Mouse (Mus musculus) MEL (cell line): ENCODE measurements around the gene Cep135. TPM values are rescaled to one million over a fixed set of nuclear protein-coding genes. Genes with fewer than 3 reads are reported as not detected.
A peak's percentile ranks its signal among the peaks of the same experiment; 100 is the strongest.

Experiments used
- DNase-seq: peaks from one replicate; pipeline ENCODE4 v3.0.0; 2011; ENCODE audit warnings: low read depth, low spot score
- H3K27ac ChIP-seq: 2 replicates; pipeline ENCODE4 v1.5.1; 2012; ENCODE audit warnings: low read depth, mild to moderate bottlenecking, control low read depth, low read length, moderate library complexity; ENCODE audit not compliant: control insufficient read depth
- H3K27me3 ChIP-seq, 2 experiments: fragments of 150-350 bp in 1 of 2; sonication (generic) in 1 of 2; 2 replicates each; pipeline ENCODE4 v1.6.1; 2012; ENCODE audit warnings: low read length in 2 of 2, mild to moderate bottlenecking in 2 of 2, improper control_type of control experiment in 1 of 2, moderate library complexity in 1 of 2; ENCODE audit not compliant: insufficient read depth in 2 of 2, control insufficient read depth in 1 of 2
- H3K36me3 ChIP-seq, 2 experiments: 2 replicates each; pipeline ENCODE4 v1.6.1; 2012 to 2014; ENCODE audit warnings: low read length in 2 of 2, improper control_type of control experiment in 1 of 2, inconsistent platforms in 1 of 2, mild to moderate bottlenecking in 1 of 2; ENCODE audit not compliant: insufficient read depth in 2 of 2, control insufficient read depth in 1 of 2
- H3K4me1 ChIP-seq, 2 experiments: fragments of 150-350 bp in 1 of 2; sonication (generic) in 1 of 2; 2 replicates each; pipeline ENCODE4 v1.6.1; 2012; ENCODE audit warnings: low read length in 2 of 2, improper control_type of control experiment in 1 of 2, mild to moderate bottlenecking in 1 of 2; ENCODE audit not compliant: insufficient read depth in 2 of 2, control insufficient read depth in 1 of 2
- H3K4me3 ChIP-seq, 2 experiments: fragments of 150-350 bp in 1 of 2; sonication (generic) in 1 of 2; 2 replicates each; pipeline ENCODE4 v1.5.1; 2012; ENCODE audit warnings: low read depth in 2 of 2, low read length in 2 of 2, mild to moderate bottlenecking in 2 of 2, moderate library complexity in 2 of 2, control low read depth in 1 of 2, improper control_type of control experiment in 1 of 2; ENCODE audit not compliant: control insufficient read depth in 1 of 2, insufficient read depth in 1 of 2
- H3K79me2 ChIP-seq: 2 replicates; pipeline ENCODE4 v1.6.1; 2012; ENCODE audit warnings: mild to moderate bottlenecking, low read length, moderate library complexity; ENCODE audit not compliant: control insufficient read depth, poor library complexity, insufficient read depth
- H3K9ac ChIP-seq: 2 replicates; pipeline ENCODE4 v1.6.1; 2012; ENCODE audit warnings: low read depth, mild to moderate bottlenecking, control low read depth, low read length, moderate library complexity; ENCODE audit not compliant: control insufficient read depth, poor library complexity, severe bottlenecking
- H3K9me3 ChIP-seq: fragments of 150-350 bp; sonication (generic); replicated peaks from 2 replicates; pipeline ENCODE4 v1.6.1; 2012; ENCODE audit warnings: mild to moderate bottlenecking, low read length, improper control_type of control experiment, moderate library complexity; ENCODE audit not compliant: insufficient read depth
- BHLHE40 ChIP-seq: IDR thresholded peaks from 2 replicates; pipeline ENCODE4 v1.6.1; 2012; ENCODE audit warnings: low read depth, mild to moderate bottlenecking, inconsistent platforms, low read length, improper control_type of control experiment, borderline replicate concordance
- CHD1 ChIP-seq: IDR thresholded peaks from 2 replicates; pipeline ENCODE4 v1.6.1; 2012; ENCODE audit warnings: low read depth, mild to moderate bottlenecking, inconsistent platforms, low read length, improper control_type of control experiment
- CHD2 ChIP-seq: IDR thresholded peaks from 2 replicates; pipeline ENCODE4 v1.6.1; 2011; ENCODE audit warnings: low read length, improper control_type of control experiment
- E2F4 ChIP-seq: IDR thresholded peaks from 2 replicates; pipeline ENCODE4 v1.6.1; 2011; ENCODE audit warnings: low read depth, low read length, improper control_type of control experiment, borderline replicate concordance
- ELF1 ChIP-seq: IDR thresholded peaks from 2 replicates; pipeline ENCODE4 v1.6.1; 2014; ENCODE audit warnings: low read depth, mild to moderate bottlenecking, inconsistent platforms, low read length, improper control_type of control experiment, moderate library complexity
- EP300 ChIP-seq, 2 experiments: IDR thresholded peaks; 2 replicates each; pipeline ENCODE4 v1.6.1; 2011; ENCODE audit warnings: improper control_type of control experiment in 2 of 2, low read length in 2 of 2, low read depth in 1 of 2, mild to moderate bottlenecking in 1 of 2
- ETS1 ChIP-seq: IDR thresholded peaks from 2 replicates; pipeline ENCODE4 v1.6.1; 2012; ENCODE audit warnings: low read depth, mild to moderate bottlenecking, inconsistent platforms, low read length, improper control_type of control experiment, moderate library complexity
- GABPA ChIP-seq: IDR thresholded peaks from 2 replicates; pipeline ENCODE4 v1.6.1; 2012; ENCODE audit warnings: low read depth, mild to moderate bottlenecking, inconsistent platforms, low read length, improper control_type of control experiment, moderate library complexity
- GATA1 ChIP-seq: IDR thresholded peaks from 2 replicates; pipeline ENCODE4 v1.6.1; 2011; ENCODE audit warnings: low read depth, low read length, improper control_type of control experiment
- HCFC1 ChIP-seq: IDR thresholded peaks from 2 replicates; pipeline ENCODE4 v1.6.1; 2012; ENCODE audit warnings: low read depth, mild to moderate bottlenecking, inconsistent platforms, low read length, improper control_type of control experiment, moderate library complexity
- JUND ChIP-seq: IDR thresholded peaks from 2 replicates; pipeline ENCODE4 v1.6.1; 2011; ENCODE audit warnings: low read depth, mild to moderate bottlenecking, improper control_type of control experiment, low read length
- KAT2A ChIP-seq: conservative IDR thresholded peaks from 2 replicates; pipeline ENCODE4 v1.6.1; 2012; ENCODE audit warnings: low read depth, low read length, improper control_type of control experiment, inconsistent platforms
- MAFK ChIP-seq: IDR thresholded peaks from 2 replicates; pipeline ENCODE4 v1.6.1; 2011; ENCODE audit warnings: low read depth, mild to moderate bottlenecking, low read length, improper control_type of control experiment, borderline replicate concordance
- MAX ChIP-seq: IDR thresholded peaks from 2 replicates; pipeline ENCODE4 v1.6.1; 2011; ENCODE audit warnings: low read length, improper control_type of control experiment
- MEF2A ChIP-seq: IDR thresholded peaks from 2 replicates; pipeline ENCODE4 v1.6.1; 2014; ENCODE audit warnings: low read depth, mild to moderate bottlenecking, inconsistent platforms, low read length, improper control_type of control experiment; ENCODE audit not compliant: poor library complexity, insufficient replicate concordance, severe bottlenecking; ENCODE audit errors: extremely low read depth
- MYB ChIP-seq: IDR thresholded peaks from 2 replicates; pipeline ENCODE4 v1.6.1; 2011; ENCODE audit warnings: mild to moderate bottlenecking, low read depth, low read length, improper control_type of control experiment
- MYC ChIP-seq: IDR thresholded peaks from 2 replicates; pipeline ENCODE4 v1.6.1; 2011; ENCODE audit warnings: low read depth, mild to moderate bottlenecking, low read length, improper control_type of control experiment, moderate library complexity
- NELFE ChIP-seq: IDR thresholded peaks from 2 replicates; pipeline ENCODE4 v1.6.1; 2011; ENCODE audit warnings: low read depth, low read length, improper control_type of control experiment
- NRF1 ChIP-seq: IDR thresholded peaks from 2 replicates; pipeline ENCODE4 v1.6.1; 2014; ENCODE audit warnings: low read depth, mild to moderate bottlenecking, inconsistent platforms, low read length, improper control_type of control experiment, moderate library complexity; ENCODE audit not compliant: poor library complexity, insufficient read depth, severe bottlenecking
- POLR2A ChIP-seq, 2 experiments: IDR thresholded peaks; 2 replicates each; pipeline ENCODE4 v1.6.1; 2011 to 2012; ENCODE audit warnings: low read length in 2 of 2, mild to moderate bottlenecking in 2 of 2, control low read depth in 1 of 2, improper control_type of control experiment in 1 of 2, low read depth in 1 of 2, moderate library complexity in 1 of 2; ENCODE audit not compliant: control insufficient read depth in 1 of 2, insufficient read depth in 1 of 2, poor library complexity in 1 of 2
- POLR2AphosphoS2 ChIP-seq: IDR thresholded peaks from 2 replicates; pipeline ENCODE4 v1.6.1; 2011; ENCODE audit warnings: low read length, improper control_type of control experiment
- POLR2AphosphoS5 ChIP-seq: IDR thresholded peaks from 2 replicates; pipeline ENCODE4 v1.6.1; 2012; ENCODE audit warnings: low read depth, borderline replicate concordance, mild to moderate bottlenecking, inconsistent platforms, low read length, moderate library complexity, mixed read lengths
- RAD21 ChIP-seq: IDR thresholded peaks from 2 replicates; pipeline ENCODE4 v1.6.1; 2011; ENCODE audit warnings: mild to moderate bottlenecking, low read depth, low read length, improper control_type of control experiment
- RCOR1 ChIP-seq: IDR thresholded peaks from 2 replicates; pipeline ENCODE4 v1.6.1; 2012; ENCODE audit warnings: low read depth, mild to moderate bottlenecking, inconsistent platforms, low read length, improper control_type of control experiment
- SIN3A ChIP-seq: IDR thresholded peaks from 2 replicates; pipeline ENCODE4 v1.6.1; 2012; ENCODE audit warnings: low read length, improper control_type of control experiment, inconsistent platforms
- SMC3 ChIP-seq: IDR thresholded peaks from 2 replicates; pipeline ENCODE4 v1.6.1; 2011; ENCODE audit warnings: low read depth, low read length, improper control_type of control experiment
- TAL1 ChIP-seq: IDR thresholded peaks from 2 replicates; pipeline ENCODE4 v1.6.1; 2012; ENCODE audit warnings: mild to moderate bottlenecking, inconsistent platforms, low read length, moderate library complexity, mixed read lengths
- TCF12 ChIP-seq: IDR thresholded peaks from 2 replicates; pipeline ENCODE4 v1.6.1; 2014; ENCODE audit warnings: low read depth, mild to moderate bottlenecking, inconsistent platforms, low read length, improper control_type of control experiment, moderate library complexity
- UBTF ChIP-seq: IDR thresholded peaks from 2 replicates; pipeline ENCODE4 v1.6.1; 2012; ENCODE audit warnings: low read depth, mild to moderate bottlenecking, inconsistent platforms, low read length, improper control_type of control experiment, moderate library complexity, borderline replicate concordance; ENCODE audit not compliant: insufficient read depth
- USF1 ChIP-seq: IDR thresholded peaks from 2 replicates; pipeline ENCODE4 v1.6.1; 2014; ENCODE audit warnings: low read depth, mild to moderate bottlenecking, inconsistent platforms, low read length, improper control_type of control experiment, moderate library complexity
- USF2 ChIP-seq, 2 experiments: IDR thresholded peaks; 2 replicates each; pipeline ENCODE4 v1.6.1; 2011 to 2012; ENCODE audit warnings: improper control_type of control experiment in 2 of 2, low read length in 2 of 2, borderline replicate concordance in 1 of 2, inconsistent platforms in 1 of 2, low read depth in 1 of 2, mild to moderate bottlenecking in 1 of 2; ENCODE audit not compliant: insufficient read depth in 1 of 2
- ZC3H11A ChIP-seq: IDR thresholded peaks from 2 replicates; pipeline ENCODE4 v1.6.1; 2012; ENCODE audit warnings: low read depth, mild to moderate bottlenecking, inconsistent platforms, low read length, improper control_type of control experiment
- ZKSCAN1 ChIP-seq: IDR thresholded peaks from 2 replicates; pipeline ENCODE4 v1.6.1; 2012; ENCODE audit warnings: low read depth, mild to moderate bottlenecking, inconsistent platforms, low read length, improper control_type of control experiment, moderate library complexity
- ZMIZ1 ChIP-seq: IDR thresholded peaks from 2 replicates; pipeline ENCODE4 v1.6.1; 2012; ENCODE audit warnings: low read depth, mild to moderate bottlenecking, inconsistent platforms, low read length, improper control_type of control experiment, moderate library complexity
- ZNF384 ChIP-seq: IDR thresholded peaks from 2 replicates; pipeline ENCODE4 v1.6.1; 2012; ENCODE audit warnings: low read depth, mild to moderate bottlenecking, inconsistent platforms, low read length, improper control_type of control experiment
- polyA plus RNA-seq, 2 experiments: library from polyadenylated mRNA; stranded (reverse) in 1 of 2; unstranded in 1 of 2; fragments of >175 nt in 1 of 2; fragments of >200 nt in 1 of 2; gene quantifications; 2 replicates each; pipeline versions ENCODE4 v1.2.1 to v1.2.4; 2012; ENCODE audit warnings: low replicate concordance in 2 of 2, low read depth in 1 of 2; ENCODE audit not compliant: insufficient read length in 2 of 2, insufficient read depth in 1 of 2, missing spikeins in 1 of 2
- total RNA-seq: library from RNA; depleted of rRNA; stranded (reverse); fragments of 300-350 nt; gene quantifications from 2 replicates; pipeline ENCODE4 v1.2.3, GENCODE M21; 2012

Cep135 gene
- total and polyA plus RNA-seq, 3 experiments: 9.2 to 9.3 TPM; not detected in 1

DNA sequence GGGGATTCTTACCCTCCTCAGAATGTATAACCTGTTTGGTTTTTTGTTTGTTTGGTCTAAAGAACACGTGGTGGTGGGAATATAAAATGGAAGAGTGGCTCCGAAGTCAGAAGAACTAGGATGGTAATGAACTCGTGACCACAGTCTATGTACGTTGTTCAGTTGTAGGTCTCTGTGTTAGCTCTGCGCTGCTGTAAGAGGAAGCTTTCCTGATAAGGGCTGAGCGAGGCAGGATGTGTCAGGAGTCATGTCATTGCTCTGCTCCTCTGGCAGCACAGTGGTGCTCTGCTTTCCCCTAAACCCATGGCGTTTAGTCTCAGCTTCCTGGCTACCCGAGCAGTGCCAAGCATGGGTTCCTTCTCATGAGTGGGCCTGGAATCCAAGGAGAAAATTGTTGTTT lies 38.1 kb upstream of the Cep135 start (continued):
- TF ChIP-seq NRF1: no peak
- 0 out of 2 replicates have a peak, but pooled peaks have one; percentile 25 for TF ChIP-seq USF1
- TF ChIP-seq TAL1: no peak
- no peak for TF ChIP-seq MAX
- TF ChIP-seq, all 39 proteins: peak for 5

DNA sequence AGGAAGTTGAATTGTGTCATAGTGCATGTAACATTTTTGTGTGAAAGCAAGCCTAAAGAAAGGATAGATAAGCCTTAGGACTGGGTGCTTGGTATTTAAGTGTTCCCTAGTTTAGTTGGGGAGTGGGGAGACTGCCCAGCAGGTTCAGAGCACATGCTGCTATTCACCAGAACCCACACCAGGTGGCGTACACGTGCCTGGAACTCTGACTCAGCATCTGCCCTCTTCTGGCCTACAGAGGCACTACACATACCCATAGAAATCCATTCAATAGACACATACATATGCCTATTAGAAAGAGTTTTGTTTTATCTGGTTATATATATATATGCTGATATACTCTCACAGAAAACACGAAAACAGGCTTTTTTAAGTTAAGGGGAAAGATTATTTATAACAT lies 23.2 kb upstream of the Cep135 start:
- Histone ChIP-seq H3K27me3 (no peaks in the 10 kb centered on the region), H3K79me2 (no peaks in the 10 kb centered on the region), H3K9me3 (no peaks in the 10 kb centered on the region), H3K4me3 (no peak overlapping the region), H3K9ac (no peak overlapping the region), H3K27ac (no peak overlapping the region), H3K36me3 (peaks cover 0 to 11% of the 10 kb centered on the region in 2 experiments; a peak in 2 of 4 replicates), H3K4me1 (no peaks in the 10 kb centered on the region)
- DNase-seq: peak; percentile 92
- TF ChIP-seq MAFK (peak; percentile 74; the same call in 1 of the 2 replicates), RCOR1 (no peak), SIN3A (peak; percentile 64), ETS1 (no peak; the same call in 1 of the 2 replicates), NELFE (no peak), USF2 (IDR thresholded peaks at IDR 0.05; ENCODE audit: borderline replicate concordance in 1 of 2, insufficient read depth in 1 of 2, low read depth in 1 of 2, low read length in 2 of 2) (no peak), BHLHE40 (no peak), JUND (peak; percentile 90), HCFC1 (peak; percentile 50; the same call in 1 of the 2 replicates), RAD21 (peak; percentile 78), CHD1 (no peak), ZNF384 (peak; percentile 67), KAT2A (no peak), MYB (no peak), POLR2A (IDR thresholded peaks at IDR 0.05; ENCODE audit: control insufficient read depth in 1 of 2, insufficient read depth in 1 of 2, low read depth in 1 of 2, low read length in 2 of 2, poor library complexity in 1 of 2) (no peak), GABPA (no peak), SMC3 (peak; percentile 100), TCF12 (no peak), TAL1 (no peak), POLR2AphosphoS5 (no peak), ELF1 (0 out of 2 replicates have a peak, but pooled peaks have one; percentile 42), EP300 (IDR thresholded peaks at IDR 0.05; ENCODE audit: low read depth in 1 of 2, low read length in 2 of 2) (no peak), MEF2A (no peak), CHD2 (no peak), USF1 (peak; percentile 52; the same call in 1 of the 2 replicates), UBTF (no peak), ZMIZ1 (no peak), MYC (peak; percentile 96), GATA1 (peak; percentile 46; the same call in 1 of the 2 replicates), MAX (peak; percentile 90), ZKSCAN1 (no peak), POLR2AphosphoS2 (no peak), E2F4 (no peak), ZC3H11A (peak; percentile 96)
